Mouse (Mus musculus) 3134 (cell line): ENCODE data around the gene Syt13.

ENCODE experiments used
- DNase-seq: peaks from one replicate; pipeline ENCODE4 v3.0.0-alpha.2; 2011; ENCODE audit warnings: low spot score; ENCODE audit not compliant: insufficient read length; ENCODE audit errors: extremely low read depth

Syt13 gene

DNA sequence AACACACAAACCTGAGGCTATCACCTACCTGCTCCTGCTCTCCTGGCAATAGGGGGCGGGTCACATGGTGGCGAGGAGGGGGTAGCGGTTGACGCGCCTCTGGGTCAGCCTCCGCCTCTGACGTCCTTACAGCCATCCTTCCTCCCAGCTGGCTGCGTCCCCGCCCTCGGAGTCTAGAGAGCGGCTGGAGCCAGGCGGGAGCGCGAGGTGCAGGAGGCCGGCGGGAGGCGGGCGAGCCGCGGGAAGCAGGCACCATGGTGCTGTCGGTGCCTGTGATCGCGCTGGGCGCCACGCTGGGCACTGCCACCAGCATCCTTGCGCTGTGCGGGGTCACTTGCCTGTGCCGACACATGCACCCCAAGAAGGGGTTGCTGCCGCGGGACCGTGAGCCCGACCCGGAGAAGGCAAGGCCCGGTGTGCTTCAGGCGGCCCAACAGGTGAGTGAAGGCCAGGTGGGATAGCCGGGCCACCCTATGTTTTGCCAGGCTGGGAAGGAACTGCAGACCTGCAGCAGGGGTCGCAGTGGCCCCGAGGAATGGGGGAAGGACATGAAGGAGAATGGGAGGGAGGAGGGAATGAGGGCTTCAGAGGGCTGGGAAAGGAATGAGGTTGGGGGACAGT is at the start of gene Syt13:
Gene Syt13, plus strand, starts transcription at position 166 of the 621 bp plus-strand sequence.
- no peak for DNase-seq

DNA sequence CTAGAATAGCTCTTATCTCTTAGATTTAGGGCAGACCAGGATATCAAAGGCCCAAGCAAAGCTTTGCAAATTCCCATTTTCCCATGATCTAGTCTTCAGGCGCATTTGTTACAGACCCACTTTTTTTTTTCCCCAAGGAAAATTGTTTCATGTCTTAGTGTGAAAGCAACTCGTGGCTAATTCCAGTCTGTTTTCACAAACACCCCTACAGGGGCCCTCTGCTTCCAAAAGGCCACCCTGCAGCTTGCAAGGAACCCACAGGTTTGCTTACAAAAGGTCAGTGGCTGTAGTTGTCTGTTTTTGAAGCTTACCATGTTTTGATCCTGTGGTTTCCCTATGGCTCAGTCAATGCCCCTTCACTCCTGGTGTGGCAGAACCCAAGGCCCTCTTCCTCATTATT is 48.3 kb upstream of the Syt13 start:
- no peak for DNase-seq

GRCm38 (mm10) chr2:92870139-92870836 is 44.6 kb upstream of the Syt13 start:
- DNase-seq: no peak

GRCm38 (mm10) chr2:92871093-92871686 is 43.7 kb upstream of the Syt13 start:
- DNase-seq: no peak

- DNase-seq: no peak
Measured at GRCm38 (mm10) chr2:92872652-92873051, 42.2 kb upstream of the Syt13 start.

DNA sequence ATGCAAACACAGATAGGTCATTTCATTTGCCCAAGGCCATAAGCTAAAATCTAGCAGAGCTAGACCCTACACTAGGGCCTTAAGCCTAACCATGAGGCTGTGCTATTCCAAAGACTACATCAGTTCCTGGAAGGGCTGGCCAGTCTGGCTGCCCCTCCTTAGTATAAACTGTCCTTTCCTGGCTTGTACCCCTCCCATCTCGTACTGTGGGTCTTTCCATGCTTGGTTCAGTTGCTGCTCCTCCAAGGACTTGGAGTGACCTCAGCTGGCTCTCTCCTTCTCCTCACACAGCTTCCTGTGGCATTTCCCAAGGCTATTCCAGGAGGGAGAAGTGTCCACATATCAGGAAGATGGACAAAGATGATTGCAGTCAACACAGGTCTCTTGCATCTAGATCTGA is 40.3 kb upstream of the Syt13 start:
- no peak for DNase-seq

- no peak for DNase-seq
Measured at GRCm38 (mm10) chr2:92877488-92877887, 37.4 kb upstream of the Syt13 start.

GRCm38 (mm10) chr2:92883039-92883911 is 31.6 kb upstream of the Syt13 start:
- peak; percentile 9 for DNase-seq

DNA sequence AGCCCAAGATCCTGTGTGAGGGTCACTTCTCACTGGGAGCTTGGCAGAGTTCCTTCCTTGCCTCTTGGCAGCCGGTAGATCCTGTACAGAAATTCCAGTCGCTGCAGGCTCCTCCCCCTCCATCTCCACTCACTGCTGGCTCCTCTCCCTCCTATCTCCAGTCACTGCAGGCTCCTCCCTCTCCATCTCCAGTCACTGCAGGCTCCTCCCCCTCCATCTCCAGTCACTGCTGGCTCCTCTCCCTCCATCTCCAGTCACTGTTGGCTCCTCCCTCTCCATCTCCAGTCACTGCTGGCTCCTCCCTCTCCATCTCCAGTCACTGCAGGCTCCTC is 31.0 kb upstream of the Syt13 start:
- DNase-seq: peak; percentile 61

DNA sequence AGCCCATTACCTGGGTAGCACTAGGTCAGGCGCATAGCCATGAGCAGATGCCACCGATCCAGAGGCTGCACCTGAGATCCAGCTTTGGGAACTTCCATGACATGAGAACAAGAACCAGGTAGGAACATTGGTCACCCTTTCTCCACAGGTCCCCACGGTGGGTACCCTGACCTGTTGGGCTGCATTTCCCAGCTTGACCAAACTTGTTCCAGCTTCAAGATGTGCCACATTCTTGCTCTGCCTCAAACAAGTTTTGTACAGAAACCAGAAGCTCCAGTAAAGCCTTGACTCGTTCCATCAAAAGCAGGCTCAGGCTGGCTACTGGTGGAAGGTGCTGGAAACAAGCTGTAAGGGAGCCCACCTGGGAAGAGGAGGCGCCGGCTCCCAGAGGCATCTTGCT is 29.9 kb upstream of the Syt13 start:
- DNase-seq: no peak

DNA sequence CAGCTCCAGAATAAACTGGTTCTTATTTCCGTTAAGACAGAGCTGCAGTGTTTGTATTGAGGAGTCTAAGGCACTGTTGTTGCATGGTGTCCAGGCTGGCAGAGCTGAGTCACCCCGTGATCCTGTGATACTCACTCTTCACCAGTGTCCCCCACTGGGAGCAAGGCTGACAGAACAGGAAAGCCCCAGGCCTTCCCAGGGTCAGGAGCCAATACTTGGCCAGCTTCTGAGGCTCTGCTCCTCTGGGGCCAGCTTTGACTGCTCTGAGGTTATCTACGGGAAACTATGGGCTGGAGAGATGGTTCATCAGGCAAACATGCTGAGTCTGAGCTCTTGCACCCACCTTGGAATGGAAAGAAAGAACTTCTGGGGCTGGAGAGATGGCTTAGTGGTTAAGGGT is 28.0 kb upstream of the Syt13 start:
- no peak for DNase-seq

DNA sequence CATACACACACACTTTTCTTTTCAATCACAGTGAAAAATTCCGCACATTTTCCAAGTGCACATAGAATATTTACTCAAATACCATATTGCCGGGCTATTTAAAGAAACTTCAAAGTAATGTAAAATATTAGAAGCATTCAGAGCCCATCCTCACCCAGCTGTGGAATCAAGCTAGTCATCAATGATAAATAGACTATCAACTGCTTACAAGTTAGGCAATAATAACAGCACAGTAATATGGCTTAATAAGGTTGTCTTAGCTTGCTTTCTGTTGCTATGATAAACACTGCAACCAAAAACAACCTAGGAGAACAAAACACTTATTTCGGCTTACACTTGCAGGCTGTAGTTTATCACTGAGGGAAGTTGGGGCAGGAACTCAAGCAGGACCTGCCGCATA is 22.4 kb upstream of the Syt13 start:
- DNase-seq: no peak

DNA sequence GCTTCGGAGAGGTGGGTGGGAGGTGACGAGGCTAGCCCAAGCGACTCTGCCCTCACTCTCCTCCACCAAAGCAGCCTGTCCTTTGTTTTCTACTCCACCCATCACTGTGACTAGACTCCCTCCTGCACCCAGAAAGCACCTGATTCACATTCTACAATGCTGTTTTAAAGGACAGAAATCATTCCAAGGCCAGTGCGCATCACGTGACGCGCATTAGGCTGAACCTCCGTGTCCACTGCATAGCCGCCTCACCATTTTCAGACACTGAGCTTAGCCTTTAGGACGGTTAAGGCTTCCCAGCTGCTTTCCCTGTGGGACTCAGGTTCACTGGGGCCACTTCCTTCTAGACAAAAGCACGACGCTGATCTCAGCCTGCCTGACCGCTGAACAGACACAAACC is 11.2 kb upstream of the Syt13 start:
- DNase-seq: no peak

- no peak for DNase-seq
Measured at GRCm38 (mm10) chr2:92904307-92904859, 10.5 kb upstream of the Syt13 start.

DNA sequence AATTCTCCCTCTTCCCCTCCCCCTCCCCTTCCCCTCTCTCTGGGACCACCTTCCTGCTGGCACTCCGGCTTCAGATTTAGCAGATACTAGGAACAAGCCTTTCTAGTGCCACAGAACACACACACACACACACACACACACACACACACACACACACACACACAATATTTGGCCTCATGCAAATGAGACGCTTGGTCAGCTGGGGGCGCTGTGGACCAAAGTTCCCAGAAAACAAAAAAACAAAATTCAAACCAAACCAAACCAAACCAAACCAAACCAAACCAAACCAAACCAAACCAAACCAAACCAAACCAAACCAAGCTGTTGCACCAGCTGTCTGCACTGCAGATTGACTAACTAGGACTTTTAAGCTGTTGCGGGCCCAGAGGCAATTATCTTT is 4.5 kb upstream of the Syt13 start:
- DNase-seq: no peak

- DNase-seq: no peak
Measured at GRCm38 (mm10) chr2:92912312-92912711, 2.6 kb upstream of the Syt13 start.

- DNase-seq: no peak
Measured at GRCm38 (mm10) chr2:92913295-92913694, 1.6 kb upstream of the Syt13 start.

DNA sequence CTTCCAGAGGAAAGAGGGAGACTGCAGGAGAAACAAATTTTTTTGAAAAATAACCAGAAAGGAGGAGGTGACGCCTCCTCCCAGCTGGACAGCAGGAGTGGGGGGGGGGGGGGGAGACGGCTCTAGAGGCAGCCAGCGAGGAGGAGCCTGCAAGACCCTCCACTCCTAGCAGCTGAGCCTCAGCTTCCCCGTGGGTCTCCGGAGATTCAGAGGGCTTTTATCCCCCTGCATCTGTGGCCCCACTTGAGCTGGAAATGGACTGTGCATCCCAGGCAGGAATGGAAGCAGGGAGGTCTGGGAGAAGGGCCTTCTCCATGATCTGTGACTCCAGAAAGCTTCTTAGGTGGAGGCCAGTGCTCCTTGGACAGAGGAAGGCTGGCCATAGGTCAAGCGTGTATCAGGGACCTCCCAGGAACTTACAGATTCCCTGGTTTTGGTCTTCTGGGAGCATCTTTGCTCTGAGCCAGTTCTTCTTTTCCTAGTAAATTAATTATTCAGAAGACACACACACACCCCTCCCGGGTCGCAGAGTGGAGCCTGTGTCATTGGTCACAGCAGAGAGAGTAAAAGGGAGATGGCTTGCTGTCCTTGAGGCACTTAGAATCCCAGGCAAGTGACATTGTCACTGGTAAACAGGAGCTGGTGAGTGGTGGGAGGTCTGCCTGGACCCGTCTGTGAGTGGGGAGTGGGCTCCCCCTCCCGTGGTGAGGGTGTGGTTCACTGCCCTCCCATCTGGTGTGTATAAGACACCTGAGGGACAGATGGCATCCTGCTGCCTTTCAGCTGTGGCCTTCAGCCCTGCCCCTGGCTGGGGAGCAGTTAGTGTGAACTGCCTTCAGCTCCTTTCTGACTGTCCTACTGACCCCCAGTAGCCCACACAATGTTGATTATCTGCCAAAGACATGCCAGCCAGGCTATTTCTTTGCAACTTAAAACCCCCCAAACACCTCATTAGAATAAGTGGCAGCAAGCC is 1.0 kb downstream of the Syt13 start:
- peak; percentile 19 for DNase-seq

- no peak for DNase-seq
Measured at GRCm38 (mm10) chr2:92917405-92918142, 2.7 kb downstream of the Syt13 start.
